Mouse (Mus musculus): ENCODE data around the gene Fabp7.

Fabp7 gene

DNA sequence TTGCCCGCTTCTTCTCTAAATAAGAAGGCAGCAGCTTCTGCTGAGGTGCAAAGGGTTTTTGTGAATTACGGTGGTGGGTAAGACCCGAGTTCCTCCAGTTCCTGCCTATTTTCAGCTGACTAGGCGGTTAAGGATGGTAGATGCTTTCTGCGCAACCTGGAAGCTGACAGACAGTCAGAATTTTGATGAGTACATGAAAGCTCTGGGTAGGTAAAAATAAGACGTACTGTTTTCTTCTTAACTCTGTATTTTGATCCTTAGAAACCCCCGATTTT is at the start of gene Fabp7:
Fabp7 (plus strand) TSS at position 6 of the 275 bp plus-strand sequence.
- no peak for DNase-seq (ENCODE audit: low spot score)

- DNase-seq (ENCODE audit: low spot score) = no peak
Measured at GRCm38 (mm10) chr10:57740733-57741132, 43.9 kb upstream of the Fabp7 start.

- no peak for DNase-seq (ENCODE audit: low spot score)
Measured at GRCm38 (mm10) chr10:57741351-57741750, 43.3 kb upstream of the Fabp7 start.

DNA sequence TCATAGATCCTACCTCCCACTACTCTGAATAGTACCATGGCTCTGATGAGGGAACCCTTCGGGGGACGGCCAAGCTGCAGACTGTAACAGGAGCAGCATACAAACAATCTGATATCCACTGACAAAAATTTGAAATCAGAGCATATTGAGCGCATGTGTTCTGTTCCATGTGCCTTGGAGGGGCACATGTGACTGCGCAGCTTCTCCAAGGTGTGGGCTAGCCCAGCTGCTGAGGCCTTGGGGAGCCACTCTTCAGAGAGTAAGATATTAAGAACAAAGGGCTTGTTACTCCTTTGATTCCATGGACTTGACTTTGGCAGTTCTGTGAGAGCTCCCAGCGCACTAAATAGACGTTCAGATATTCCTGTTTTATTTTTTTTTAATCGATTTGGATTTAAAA is 41.6 kb upstream of the Fabp7 start:
- no peak for DNase-seq (ENCODE audit: low spot score)

- peak; percentile 19 for DNase-seq (ENCODE audit: low spot score)
Measured at GRCm38 (mm10) chr10:57743606-57744016, 41.1 kb upstream of the Fabp7 start.

- DNase-seq (ENCODE audit: low spot score) = no peak
Measured at GRCm38 (mm10) chr10:57744128-57744765, 40.4 kb upstream of the Fabp7 start.

GRCm38 (mm10) chr10:57745452-57745851 is 39.2 kb upstream of the Fabp7 start:
- no peak for DNase-seq (ENCODE audit: low spot score)

- no peak for DNase-seq (ENCODE audit: low spot score)
Measured at GRCm38 (mm10) chr10:57747127-57747526, 37.6 kb upstream of the Fabp7 start.

- no peak for DNase-seq (ENCODE audit: low spot score)
Measured at GRCm38 (mm10) chr10:57753343-57753742, 31.3 kb upstream of the Fabp7 start.

DNA sequence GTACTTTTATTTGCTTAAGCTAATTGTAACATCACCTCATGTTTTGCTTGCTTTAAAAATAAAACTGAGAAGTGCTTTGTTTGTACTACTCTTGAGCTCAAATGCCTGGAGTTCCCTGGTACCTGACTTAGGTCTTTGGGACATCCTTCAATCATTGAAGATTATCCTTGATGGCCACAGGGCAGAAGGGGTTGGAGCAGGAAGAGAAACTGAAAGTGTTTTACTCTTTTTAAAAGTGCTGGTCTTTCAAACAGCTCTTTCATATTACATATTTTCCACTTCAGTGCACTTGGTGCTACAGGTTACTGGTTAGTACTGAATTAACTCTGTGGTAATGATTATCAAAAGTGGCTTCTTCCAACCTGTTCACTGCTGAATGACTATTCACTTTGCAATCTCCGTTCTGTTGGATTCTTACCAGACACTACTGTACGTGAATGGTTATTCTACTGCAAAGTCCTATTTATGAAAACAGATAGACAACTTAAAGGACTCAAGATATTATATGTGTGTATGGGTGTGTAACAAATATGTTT is 29.4 kb upstream of the Fabp7 start:
- no peak for DNase-seq (ENCODE audit: low spot score)

DNA sequence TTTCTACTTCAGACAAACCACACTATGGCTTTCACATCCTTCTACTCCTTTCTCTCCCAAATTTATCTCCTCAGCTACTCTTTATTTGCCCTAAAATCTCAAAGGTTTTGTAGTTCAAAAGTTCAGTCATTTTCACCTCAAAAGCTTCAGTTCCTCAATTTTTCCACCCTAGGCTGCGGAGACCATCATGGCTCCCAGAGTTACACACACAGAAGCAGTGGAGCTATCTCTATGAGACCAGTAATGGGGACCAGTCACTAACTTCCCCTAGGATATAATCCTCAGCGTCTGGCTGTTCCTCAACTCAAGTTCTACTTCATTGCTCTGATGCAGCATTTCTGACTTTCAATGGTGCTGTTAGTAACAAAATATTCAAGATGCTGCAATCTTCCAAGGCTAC is 25.7 kb upstream of the Fabp7 start:
- DNase-seq (ENCODE audit: low spot score) = no peak

- no peak for DNase-seq (ENCODE audit: low spot score)
Measured at GRCm38 (mm10) chr10:57760694-57761093, 24.0 kb upstream of the Fabp7 start.

DNA sequence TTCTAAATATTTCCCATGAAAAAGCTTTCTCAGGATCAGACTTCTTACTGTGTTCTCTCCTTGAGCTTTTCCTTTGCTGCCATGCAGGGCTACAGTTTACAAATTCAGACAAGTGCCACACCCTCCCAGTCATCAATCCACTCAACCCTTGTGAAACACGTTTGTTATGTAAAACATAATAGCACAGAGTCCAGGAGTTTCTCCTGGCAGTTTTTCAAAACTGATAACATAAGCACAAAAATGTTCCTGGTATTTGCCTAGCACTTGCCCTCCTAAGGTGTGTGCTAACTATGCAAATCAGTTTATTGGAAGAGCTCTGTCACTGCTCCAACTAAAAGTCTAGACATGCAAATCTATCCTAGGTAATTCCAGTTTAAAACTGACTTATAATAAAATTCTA is 21.6 kb upstream of the Fabp7 start:
- DNase-seq (ENCODE audit: low spot score) = no peak

- no peak for DNase-seq (ENCODE audit: low spot score)
Measured at GRCm38 (mm10) chr10:57783289-57784130, 1.2 kb upstream of the Fabp7 start.

DNA sequence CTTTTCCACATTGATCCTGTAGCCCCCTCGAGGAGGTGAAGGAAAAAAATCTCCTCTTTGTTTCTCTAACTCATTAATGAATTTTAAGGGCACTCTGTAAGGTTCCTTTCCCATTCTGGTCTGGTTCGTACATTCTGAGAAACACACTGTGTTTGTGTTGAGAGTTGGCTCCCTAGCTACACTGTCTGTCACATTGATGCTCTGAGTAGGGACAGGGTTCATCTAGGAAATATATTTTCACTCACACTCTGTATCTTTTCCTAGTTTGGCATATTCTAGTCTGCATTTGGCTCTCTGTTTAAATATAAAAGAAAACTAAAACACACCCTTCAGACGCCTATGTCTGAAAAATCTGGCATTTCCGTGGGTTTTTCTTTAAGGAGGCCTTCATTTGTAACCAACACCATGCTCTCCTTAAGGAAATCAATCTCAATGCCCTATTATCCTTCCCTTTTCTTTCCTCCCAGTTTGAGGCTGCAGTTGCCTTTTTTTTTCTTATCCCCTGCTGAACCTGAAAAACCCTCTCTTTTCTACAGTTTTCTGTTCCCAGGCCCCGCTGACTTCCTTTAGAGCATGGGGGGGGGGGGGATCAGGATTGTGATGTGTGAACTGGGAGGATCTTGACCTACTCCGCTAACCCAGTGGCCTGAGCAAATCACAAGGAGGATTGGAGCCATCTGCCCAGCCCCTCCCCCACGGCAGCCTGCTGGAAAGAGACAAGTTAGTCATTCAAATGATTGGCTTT is 378 bp upstream of the Fabp7 start:
- peak; percentile 31 for DNase-seq (ENCODE audit: low spot score)

DNA sequence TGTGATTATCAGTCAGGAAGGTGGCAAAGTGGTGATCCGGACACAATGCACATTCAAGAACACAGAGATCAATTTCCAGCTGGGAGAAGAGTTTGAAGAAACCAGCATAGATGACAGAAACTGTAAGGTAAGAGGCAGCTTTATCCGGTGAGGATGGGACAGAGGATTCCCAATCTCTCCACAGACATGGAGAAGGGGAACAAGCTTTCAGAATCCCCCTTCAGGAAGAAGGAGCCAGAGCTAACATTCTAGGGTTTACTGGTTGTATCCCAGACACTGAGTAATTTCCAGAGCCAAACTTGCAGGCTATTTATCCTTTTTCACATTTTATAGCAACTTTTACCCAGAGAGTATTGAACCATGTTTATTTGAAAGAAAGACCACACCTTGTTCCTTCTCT is 871 bp downstream of the Fabp7 start:
- no peak for DNase-seq (ENCODE audit: low spot score)

DNA sequence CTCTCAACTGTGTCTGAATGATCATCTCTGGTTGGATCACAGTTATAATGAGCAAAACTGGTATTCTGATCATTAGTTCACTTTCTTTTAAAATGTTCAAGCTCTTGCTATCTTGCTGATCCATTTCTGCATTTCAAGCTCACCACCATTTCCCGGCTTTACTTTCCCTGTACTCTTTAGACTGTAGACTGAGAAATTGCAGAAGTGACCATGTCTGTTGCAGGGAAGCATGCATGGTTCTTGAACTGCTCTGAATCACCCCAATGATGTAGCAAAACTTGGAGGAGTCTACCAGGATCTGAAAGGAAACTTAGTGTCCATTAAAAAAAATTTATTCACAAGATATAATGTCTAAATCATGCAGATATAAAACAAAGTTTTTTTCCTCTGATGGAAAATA is 8.3 kb downstream of the Fabp7 start:
- DNase-seq (ENCODE audit: low spot score) = no peak

DNA sequence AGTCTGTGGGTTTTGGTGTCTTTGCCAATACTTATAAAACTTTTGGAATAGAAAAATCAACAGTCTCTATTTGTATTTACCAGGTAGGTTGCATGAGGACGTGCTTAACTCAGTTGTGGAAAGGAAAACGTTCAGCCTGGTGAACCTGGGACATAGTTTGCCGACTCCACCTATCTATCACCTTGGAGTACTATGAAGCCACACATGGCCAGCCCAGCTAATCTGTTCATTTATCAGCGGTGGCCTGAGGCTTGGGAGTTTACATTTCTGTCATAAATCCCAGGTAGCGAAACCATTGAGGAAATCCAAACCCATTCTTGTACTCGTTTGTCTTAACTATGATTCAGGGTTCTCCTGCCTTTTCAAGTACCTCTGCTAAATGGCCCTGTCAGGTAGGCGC is 9.3 kb downstream of the Fabp7 start, which contains the start of gene Smpdl3a:
Smpdl3a (plus strand) TSS at position 318 of the 400 bp plus-strand sequence.
- DNase-seq (ENCODE audit: low spot score) = no peak

- DNase-seq (ENCODE audit: low spot score) = peak; percentile 23
Measured at GRCm38 (mm10) chr10:57794491-57795461, 10.1 kb downstream of the Fabp7 start.

DNA sequence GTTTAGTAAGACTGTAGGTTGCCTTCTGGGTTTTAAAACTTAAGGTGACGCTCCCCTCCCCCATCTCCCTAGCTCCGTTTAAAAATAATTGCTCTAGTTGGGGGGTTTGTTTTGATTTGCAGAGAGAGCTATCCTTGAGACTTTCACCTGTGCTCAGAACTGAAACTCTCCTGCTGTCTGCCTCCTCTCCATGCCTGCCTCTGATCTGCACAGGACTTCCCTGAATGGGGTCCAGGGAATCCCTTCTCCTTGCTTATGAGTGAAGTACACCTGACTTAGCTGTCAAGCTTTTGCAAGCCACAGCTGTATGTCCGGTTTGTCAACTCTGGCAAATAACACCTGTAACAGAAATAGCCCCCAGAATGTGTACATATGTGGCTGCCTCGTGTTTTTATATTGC is 10.9 kb downstream of the Fabp7 start:
- DNase-seq (ENCODE audit: low spot score) = no peak

DNA sequence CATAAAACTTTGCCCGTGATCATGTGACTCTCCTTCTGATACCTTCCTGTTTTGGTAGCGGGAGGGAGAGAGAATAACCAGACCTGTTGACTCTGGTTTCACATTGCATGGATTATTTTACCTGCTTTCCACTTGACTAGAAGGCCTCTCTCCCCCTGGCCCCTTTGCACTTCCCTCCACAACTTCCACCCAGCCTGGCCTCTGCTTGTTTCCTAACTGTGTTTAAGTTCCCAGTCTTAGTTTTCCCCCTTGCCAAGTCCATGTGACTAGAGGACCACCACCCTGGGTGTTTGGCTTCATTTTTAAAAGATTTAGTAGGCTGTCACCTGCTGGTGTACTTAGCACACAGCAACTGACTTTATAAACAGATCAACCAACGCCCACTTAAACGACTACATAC is 11.4 kb downstream of the Fabp7 start:
- peak; percentile 7 for DNase-seq (ENCODE audit: low spot score)

GRCm38 (mm10) chr10:57799486-57799885 is 14.8 kb downstream of the Fabp7 start:
- DNase-seq (ENCODE audit: low spot score) = no peak

Data from urinary bladder, postnatal 25 days (tissue).